Mouse (Mus musculus) bone marrow, adult 2 months (tissue): ENCODE measurements around the gene Pcgf6.

Source experiments
- CTCF ChIP-seq: fragments of 200-500 bp; IDR thresholded peaks from 2 replicates; pipeline ENCODE4 v1.5.1; 2011; ENCODE audit warnings: low read length, control low read depth; ENCODE audit not compliant: control insufficient read depth, insufficient read depth
- POLR2A ChIP-seq: fragments of 200-500 bp; IDR thresholded peaks from 2 replicates; pipeline ENCODE4 v1.6.1; 2011; ENCODE audit warnings: low read depth, mild to moderate bottlenecking, control low read depth, low read length, borderline replicate concordance; ENCODE audit not compliant: control insufficient read depth

- TF ChIP-seq CTCF, result 0 out of 2 replicates have a peak, but pooled peaks have one; percentile 12
- TF ChIP-seq POLR2A, result no peak
These were observed 34.2 kb downstream of the Pcgf6 start for GRCm38 (mm10) chr19:47016487-47016886.
